Mouse (Mus musculus) bone marrow macrophage, adult 2 months (primary cell): Measurements from ENCODE around the gene Spdye4b. TPM values are rescaled to one million over a fixed set of nuclear protein-coding genes. Genes with fewer than 3 reads are reported as not detected.

Experiments used
- H3K27ac ChIP-seq: 2 replicates; pipeline ENCODE4 v1.5.1; 2012; ENCODE audit warnings: low read depth, low read length; ENCODE audit not compliant: insufficient read depth
- H3K4me1 ChIP-seq: 2 replicates; pipeline ENCODE4 v1.6.1; 2012; ENCODE audit warnings: low read length; ENCODE audit not compliant: control insufficient read depth, insufficient read depth
- H3K4me3 ChIP-seq: 2 replicates; pipeline ENCODE4 v1.5.1; 2012; ENCODE audit warnings: mild to moderate bottlenecking, low read length, moderate library complexity; ENCODE audit not compliant: insufficient read depth
- CTCF ChIP-seq: IDR thresholded peaks from 2 replicates; pipeline ENCODE4 v1.5.1; 2012; ENCODE audit warnings: low read depth, mild to moderate bottlenecking, low read length, moderate library complexity
- POLR2A ChIP-seq: IDR thresholded peaks from 2 replicates; pipeline ENCODE4 v1.6.1; 2012; ENCODE audit warnings: mild to moderate bottlenecking, low read depth, low read length, borderline replicate concordance
- polyA plus RNA-seq: library from polyadenylated mRNA; stranded (reverse); fragments of >200 nt; gene quantifications from 2 replicates; pipeline ENCODE4 v1.2.4, GENCODE M21; 2012; ENCODE audit not compliant: missing spikeins, insufficient read depth, insufficient read length

The Spdye4b gene
- polyA plus RNA-seq, 1 experiment: not detected

GRCm38 (mm10) chr5:143253186-143253880 is 72.5 kb downstream of the Spdye4b start:
- TF ChIP-seq POLR2A (no peak), CTCF (no peak)
- no peaks in the 10 kb centered on the region; the same call in 1 of the 2 replicates for H3K4me1 ChIP-seq
- no peak overlapping the region for H3K27ac ChIP-seq
- peak overlapping the region; percentile 53 for H3K4me3 ChIP-seq

- Histone ChIP-seq H3K4me3 (peak overlapping the region; percentile 53), H3K4me1 (no peaks in the 10 kb centered on the region; the same call in 1 of the 2 replicates), H3K27ac (no peak overlapping the region)
- no peak for TF ChIP-seq CTCF
- TF ChIP-seq POLR2A: no peak
Measured at GRCm38 (mm10) chr5:143253881-143254486, 73.2 kb downstream of the Spdye4b start.

Other genes with a start within 250 kb of the Spdye4b start
- gene Fscn1, start 220.7 kb upstream of the Spdye4b start, polyA plus RNA-seq: 2.4 and 3.2 TPM in 2 replicates
- gene Rnf216, start 68.0 kb upstream of the Spdye4b start, polyA plus RNA-seq: 33.7 and 38.8 TPM in 2 replicates
- gene Olfr718-ps1, start 33.4 kb upstream of the Spdye4b start, polyA plus RNA-seq: not detected in 2 replicates
- gene Rbak, start 242 bp upstream of the Spdye4b start, polyA plus RNA-seq: 5.7 and 7.2 TPM in 2 replicates
- not detected in 2 replicates for gene Spdye4a, start 45.9 kb downstream of the Spdye4b start, polyA plus RNA-seq
- gene Zfp12, start 54.1 kb downstream of the Spdye4b start, polyA plus RNA-seq: 8.8 and 10.2 TPM in 2 replicates
- gene Zfp316, start 89.0 kb downstream of the Spdye4b start, polyA plus RNA-seq: 1.7 and 2.9 TPM in 2 replicates
- gene Zfp853, start 112.6 kb downstream of the Spdye4b start, polyA plus RNA-seq: not detected in 2 replicates
- gene E130309D02Rik, start 134.3 kb downstream of the Spdye4b start, polyA plus RNA-seq: 11.2 and 14.3 TPM in 2 replicates
- gene Zdhhc4, start 148.2 kb downstream of the Spdye4b start, polyA plus RNA-seq: 36.2 and 45.4 TPM in 2 replicates
- gene Grid2ip, start 176.3 kb downstream of the Spdye4b start, polyA plus RNA-seq: not detected in 2 replicates
- gene Kdelr2, start 222.8 kb downstream of the Spdye4b start, polyA plus RNA-seq: 51.3 and 51.5 TPM in 2 replicates